Mouse (Mus musculus): ENCODE results near the gene Pigt. TPM values are rescaled to one million over a fixed set of nuclear protein-coding genes. Genes with fewer than 3 reads are reported as not detected.

Pigt gene
- total RNA-seq, 2 experiments from 2014 or later: 88.7 to 98.5 TPM

DNA sequence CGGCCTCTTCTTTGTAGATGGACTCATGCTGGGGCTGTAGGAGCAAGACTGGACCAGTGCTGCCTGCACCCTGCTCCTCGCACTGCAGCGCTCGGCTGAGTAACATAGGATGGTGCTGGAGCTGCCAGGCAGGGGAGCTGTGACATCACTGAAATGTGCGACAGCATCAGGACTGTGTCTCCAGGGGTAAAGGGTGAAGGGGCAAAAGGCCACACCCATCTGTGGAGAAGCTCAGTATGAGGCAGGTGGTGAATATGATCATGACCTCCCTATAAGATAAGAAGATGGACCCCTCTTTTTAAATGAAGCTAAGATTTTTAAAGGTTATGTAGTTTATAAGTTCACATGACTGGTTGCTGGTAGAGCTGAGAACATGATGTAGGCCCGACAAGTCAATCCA lies 23.7 kb upstream of the Pigt start, which contains the start of gene Trp53tg5:
Gene Trp53tg5, minus strand, starts transcription at position 101 of the 400 bp plus-strand sequence.
- intact Hi-C loops (cut with DNase I): no loop called here

DNA sequence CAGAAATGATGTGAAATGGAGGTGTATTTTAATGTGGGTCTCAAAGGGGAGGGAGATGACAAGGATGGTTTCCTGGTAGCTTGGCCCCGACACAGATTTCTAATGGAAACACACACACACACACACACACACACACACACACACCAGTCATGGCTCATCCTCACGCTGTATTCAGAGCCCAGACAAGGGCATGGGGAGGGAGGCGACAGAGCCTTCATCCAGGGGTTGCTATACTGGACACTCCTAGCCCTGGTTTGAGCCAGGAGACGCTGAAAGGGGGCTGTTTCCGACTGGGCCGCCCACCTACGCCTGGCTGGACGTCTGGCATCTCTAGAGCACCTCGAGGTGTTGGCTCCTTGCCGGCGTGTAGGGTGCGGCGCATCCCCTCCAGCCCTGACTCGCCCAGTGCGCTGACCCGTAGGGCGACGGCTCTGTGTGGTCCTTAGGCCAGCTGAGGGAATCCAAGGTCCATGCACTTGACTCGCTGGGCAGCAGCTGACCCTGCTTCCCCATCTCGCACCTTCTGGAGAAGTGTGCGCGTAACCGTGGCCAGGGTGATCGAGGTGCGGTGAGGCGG lies 11.6 kb upstream of the Pigt start, which contains the start of gene Dbndd2:
Gene Dbndd2, plus strand, starts transcription at position 426 of the 577 bp plus-strand sequence.
- intact Hi-C loops (cut with DNase I): loop anchor here (5.0 kb wide), 1 partner anchor 72 kb away; no protein-coding TSS in a partner anchor
- peak in 1 of 2 experiments; percentile 82 for DNase-seq (ENCODE audit: low spot score in 2 of 2)

More for the DNA sequence above, 23.7 kb upstream of the Pigt start, which contains the start of gene Trp53tg5:
- DNase-seq (ENCODE audit: low spot score in 2 of 2): no peak

DNA sequence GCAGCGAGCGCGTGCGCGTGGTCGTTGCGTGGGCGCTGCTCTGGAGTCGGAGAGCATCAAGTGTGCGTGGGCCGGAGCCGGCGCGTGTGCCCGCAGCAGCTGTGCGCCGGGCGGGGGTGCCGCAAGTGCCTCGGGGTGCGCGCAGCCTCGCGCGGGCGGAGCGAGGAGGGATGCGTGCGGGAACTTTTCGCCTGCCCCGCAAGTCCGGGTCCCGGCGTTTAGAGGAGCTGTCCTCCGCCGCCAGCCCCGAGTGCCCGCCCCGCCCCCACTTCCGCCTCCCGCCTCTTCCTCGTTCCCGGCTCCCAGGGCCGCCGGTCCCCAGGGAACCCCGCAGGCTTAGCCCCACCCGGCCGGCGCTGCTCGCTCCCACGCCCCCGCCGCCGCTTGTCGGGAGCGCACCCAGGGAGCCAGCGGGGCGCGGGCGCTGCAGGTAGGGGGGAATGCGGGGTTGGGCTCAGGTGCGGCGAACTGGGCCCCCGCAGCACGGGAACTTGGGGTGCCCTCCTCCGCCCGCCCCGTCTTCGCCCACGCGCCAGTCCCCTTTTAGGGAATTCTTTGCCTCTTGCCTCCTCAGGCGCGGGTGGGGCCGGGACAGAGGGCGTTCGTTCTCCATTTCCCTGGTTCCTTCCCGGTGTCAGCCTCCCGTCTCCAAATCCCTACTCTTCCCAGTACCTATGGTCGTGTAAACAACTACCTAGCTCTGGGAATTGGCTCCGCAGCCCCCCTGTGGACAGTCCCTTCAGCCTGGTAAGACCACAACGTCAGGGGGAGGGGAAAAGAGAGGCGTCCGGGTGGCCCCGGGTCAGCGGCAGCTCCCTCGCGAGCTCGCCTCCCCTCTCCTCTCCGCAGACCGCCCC lies 10.8 kb upstream of the Pigt start:
- intact Hi-C loops (cut with DNase I): loop anchor here (5.0 kb wide), 1 partner anchor 71 kb away; no protein-coding TSS in a partner anchor
- peak; percentile 67 to 91 for DNase-seq (ENCODE audit: low spot score in 2 of 2)

DNA sequence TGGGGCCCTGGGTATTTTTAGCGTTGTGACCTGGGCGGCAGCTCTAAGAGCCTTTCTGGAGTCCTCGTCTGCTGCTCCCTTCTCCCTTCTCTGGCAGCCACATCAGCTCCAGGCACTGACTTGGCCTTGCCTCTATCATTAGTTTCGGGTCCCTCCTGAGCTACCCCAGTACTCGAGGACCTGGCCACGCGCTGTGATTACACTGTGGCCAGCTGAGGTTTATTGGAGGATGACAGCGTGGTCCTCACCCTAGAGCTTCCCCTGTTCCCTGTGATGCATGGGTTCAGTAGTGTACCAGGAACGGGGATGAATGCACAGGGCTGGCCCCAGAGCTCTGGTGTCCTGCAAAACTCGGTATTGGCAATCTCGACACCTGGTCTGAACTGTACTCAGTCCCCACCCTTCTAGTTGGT lies 10.2 kb upstream of the Pigt start:
- DNase-seq (ENCODE audit: low spot score in 2 of 2): no peak
- intact Hi-C loops (cut with DNase I): loop anchor here (5.0 kb wide), 1 partner anchor 70 kb away; no protein-coding TSS in a partner anchor

DNA sequence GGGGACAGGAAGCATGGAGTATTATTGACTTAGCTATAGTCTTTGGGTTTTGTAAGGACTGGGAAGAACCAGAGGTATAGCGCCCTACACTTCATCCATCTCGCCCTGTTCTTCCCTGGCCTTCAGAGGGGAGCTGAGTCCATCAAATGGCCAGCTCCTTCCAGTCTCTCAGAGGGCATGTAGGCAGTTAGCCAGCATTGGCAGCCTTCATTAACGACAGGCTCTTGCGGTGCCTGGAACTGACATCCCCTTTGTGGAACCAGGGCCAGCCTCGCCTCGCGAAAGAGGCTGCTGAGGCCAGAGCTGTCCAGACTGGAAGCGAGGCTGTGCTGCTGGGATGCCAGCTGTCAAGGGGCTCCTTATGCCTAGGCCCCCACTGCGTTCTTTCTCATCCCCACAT lies 9.5 kb upstream of the Pigt start:
- peak; percentile 34 to 39 for DNase-seq (ENCODE audit: low spot score in 2 of 2)
- intact Hi-C loops (cut with DNase I): loop anchor here (5.0 kb wide), 1 partner anchor 69 kb away; no protein-coding TSS in a partner anchor

DNA sequence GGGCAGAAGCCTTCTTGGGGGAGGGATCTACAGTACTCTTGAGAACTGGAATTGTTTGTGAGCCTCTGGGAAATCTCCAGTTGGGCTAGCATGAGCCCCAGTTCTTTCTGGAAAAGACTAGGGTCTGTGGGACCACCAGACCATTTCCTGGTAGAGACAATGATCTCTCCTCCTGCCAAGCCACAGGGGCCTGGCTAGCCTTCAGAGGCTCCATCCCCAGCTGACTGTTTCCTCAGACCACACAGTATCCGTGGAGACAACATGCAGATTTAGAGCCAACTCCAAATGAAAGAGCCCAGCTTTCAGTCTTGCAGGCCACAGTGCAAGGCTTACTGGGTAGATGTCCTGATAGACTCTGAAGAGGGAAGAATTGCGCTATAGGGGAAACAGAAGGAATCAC lies 3.2 kb upstream of the Pigt start:
- DNase-seq (ENCODE audit: low spot score in 2 of 2): no peak
- intact Hi-C loops (cut with DNase I): no loop called here

DNA sequence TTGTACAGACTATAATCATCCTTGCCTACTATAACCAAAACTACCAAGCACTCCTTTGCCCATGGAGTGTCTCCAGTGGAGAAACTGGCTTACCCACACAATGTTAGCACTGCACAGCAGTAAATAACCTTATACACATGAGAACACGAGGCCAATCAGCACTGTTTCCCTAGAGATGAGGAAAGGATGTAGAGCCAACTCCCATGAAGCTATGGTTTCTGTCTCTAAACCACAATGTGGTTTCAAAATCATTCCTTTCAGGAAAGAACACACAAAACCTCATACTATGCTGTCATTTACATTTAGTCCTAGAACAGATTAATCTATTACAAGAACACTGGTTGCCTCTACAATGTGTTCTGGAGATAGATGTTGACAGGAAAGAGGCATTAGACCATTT lies 989 bp upstream of the Pigt start:
- intact Hi-C loops (cut with DNase I): loop anchor here (2.0 kb wide), 1 partner anchor 36 kb away; the partner anchor contains the start of gene Gm20458

DNA sequence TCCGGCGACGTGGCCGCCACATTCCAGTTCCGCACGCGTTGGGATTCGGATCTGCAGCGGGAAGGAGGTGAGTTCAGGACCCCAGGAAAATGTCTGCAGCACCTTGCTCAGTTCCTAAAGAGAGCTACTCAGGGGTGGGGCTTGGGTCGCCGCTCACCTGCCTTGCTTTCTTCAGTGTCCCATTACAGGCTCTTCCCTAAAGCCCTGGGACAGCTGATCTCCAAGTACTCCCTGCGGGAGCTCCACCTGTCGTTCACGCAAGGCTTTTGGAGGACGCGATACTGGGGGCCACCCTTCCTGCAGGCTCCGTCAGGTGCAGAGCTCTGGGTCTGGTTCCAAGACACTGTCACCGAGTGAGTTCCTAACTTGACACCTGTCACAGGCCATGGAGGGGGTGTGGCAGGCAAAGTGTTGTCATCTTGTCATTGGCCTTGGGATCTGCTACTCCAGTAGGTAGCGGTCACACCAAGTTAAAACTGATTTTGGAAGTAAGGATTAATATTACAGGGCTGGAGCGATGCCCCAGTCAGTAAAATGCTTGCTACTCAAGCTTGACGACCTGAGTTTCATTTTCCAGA lies 460 bp downstream of the Pigt start:
- intact Hi-C loops (cut with DNase I): loop anchor here (2.0 kb wide), 1 partner anchor 37 kb away; the partner anchor contains the start of gene Gm20458

More for the DNA sequence above, 989 bp upstream of the Pigt start:
- no peak for DNase-seq (ENCODE audit: low spot score in 2 of 2)

DNA sequence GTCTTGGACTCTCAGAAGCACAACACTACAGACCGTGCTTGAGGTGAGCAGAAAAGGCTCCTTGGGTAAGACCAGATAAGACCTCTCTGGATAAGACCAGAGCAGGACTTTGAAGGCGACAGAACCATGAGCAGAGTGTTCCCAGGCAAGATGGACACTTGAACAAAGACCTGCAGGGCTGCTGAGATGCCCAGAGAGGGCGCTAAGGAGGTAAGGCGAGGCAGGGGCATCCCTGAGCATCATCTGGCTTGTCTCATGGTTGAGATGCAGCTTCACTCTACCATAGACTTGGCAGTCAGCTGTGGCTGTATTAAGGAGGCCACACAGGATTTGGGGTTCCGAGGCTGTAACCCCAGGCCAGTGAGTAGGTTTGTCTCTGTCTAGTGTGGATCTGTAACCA lies 2.0 kb downstream of the Pigt start:
- intact Hi-C loops (cut with DNase I): no loop called here
- no peak for DNase-seq (ENCODE audit: low spot score in 2 of 2)

More for the DNA sequence above, 460 bp downstream of the Pigt start:
- no peak for DNase-seq (ENCODE audit: low spot score in 2 of 2)

DNA sequence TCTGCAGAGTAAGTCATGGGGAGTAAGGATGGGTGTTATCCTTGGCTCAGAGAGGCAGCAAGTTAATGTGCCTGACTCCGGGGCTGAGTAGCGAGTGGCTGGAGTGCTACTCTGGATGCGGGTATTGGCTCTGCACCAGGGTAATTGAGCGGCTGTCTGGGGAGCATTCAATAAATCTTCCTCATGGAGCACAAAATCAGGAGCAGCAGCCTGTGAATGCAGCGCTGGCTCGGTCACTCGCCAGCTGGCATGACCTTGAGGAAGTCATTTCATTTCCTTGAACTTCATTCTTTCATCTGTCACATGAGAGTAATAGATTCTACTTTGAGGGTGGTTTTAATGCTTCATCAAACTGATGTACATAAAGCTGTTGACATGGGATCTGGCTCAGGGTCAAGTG lies 3.2 kb downstream of the Pigt start:
- intact Hi-C loops (cut with DNase I): no loop called here
- no peak for DNase-seq (ENCODE audit: low spot score in 2 of 2)

DNA sequence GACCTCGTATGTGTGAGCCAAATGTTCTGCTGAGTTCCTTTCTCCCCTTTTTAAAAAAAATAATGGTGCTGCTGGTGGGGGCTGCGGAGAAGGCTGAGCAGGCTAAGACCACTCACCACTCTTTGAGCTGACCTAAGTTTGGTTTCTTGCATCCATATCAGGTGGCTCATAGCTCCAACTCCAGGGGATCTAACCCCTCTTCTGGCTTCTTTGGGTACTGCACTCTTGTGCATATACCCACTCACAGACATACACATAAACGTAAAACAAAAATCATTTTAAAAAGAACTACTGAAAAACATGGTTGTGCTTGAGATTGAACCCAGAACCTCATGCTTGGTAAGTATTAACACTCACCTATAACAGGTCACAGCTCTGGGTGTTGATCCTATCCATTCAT lies 7.6 kb downstream of the Pigt start:
- no peak for DNase-seq (ENCODE audit: low spot score in 2 of 2)
- intact Hi-C loops (cut with DNase I): no loop called here

DNA sequence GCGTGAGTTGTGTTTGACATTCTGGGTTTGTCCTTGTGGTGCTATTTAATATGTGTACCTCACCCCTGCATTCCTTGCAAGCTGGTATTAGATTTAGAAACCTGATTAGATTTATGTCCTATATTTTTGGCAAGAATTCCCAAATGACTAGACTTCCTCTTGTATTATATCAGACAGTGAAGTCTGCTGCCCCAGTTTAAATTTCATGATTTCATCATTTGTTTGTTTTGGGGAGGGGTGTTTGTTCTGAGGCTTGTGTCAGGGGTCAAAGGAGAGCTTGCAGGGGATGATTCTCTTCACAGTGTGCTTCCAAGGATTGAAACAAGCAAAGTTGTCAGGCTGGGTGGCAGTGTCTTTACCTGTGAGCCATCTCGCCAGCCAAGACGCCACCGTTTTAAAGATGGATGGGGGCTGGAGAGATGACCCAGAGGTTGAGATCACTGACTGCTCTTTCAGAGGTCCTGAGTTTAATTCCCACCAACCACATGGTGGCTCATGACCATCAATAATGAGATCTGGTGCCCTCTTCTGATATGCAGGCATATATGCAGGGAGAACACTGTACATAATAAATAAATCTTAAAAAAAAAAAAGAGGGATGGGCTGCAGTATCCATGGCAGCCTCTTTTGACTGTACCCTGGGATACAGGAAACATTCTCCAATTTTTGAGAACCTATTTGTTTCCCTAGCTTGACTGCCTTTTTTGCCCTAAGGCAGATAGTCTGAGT lies 8.5 kb downstream of the Pigt start:
- intact Hi-C loops (cut with DNase I): no loop called here
- no peak for DNase-seq (ENCODE audit: low spot score in 2 of 2)

DNA sequence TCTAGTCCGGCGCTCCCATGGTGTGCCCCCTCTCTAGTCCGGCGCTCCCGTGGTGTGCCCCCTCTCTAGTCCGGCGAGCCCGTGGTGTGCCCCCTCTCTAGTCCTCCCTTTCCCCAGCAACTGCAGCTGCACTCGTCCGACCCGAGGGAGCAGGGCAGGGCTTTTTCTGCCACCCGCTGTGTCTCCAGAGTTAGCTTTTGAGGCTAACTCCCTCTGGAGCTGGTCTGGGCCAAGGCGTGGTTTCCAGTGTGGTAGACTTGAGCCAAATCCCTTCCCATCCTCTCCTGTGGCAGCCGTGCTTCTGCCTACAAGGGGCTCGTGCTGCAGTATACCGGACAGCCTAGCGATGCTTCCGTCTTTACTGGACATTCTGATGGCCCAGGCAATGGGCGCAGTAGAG lies 10.5 kb downstream of the Pigt start:
- no peak for DNase-seq (ENCODE audit: low spot score in 2 of 2)

DNA sequence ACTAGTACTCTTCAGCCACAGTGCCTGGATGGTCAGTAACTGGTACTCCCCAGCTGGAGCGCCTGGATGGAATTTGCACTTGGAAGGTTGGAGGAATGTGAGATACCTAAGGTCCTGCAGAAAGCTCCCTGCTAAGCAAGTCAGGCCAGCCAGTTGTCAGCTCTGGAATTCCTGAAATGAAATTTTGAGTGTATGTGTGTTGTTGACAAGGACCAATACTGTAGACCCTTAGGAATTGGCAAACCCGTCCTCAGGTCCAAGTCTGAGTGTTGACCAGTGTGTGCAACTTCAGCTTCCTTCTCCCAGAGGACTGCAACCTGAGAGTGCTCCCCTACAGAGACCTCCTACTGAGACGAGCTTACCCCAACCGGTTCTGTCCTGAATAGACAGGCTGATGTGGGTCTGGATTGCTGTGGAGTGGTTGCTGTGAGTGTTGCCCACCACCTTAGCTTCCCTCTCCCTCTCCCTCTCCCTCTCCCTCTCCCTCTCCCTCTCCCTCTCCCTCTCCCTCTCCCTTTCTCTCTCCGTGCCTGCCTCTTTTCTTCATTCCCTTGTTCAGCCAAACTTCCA lies 13.4 kb downstream of the Pigt start:
- DNase-seq (ENCODE audit: low spot score in 2 of 2): no peak
- intact Hi-C loops (cut with DNase I): loop anchor here (10.0 kb wide), 1 partner anchor 96 kb away; no protein-coding TSS in a partner anchor

More for the DNA sequence above, 10.5 kb downstream of the Pigt start:
- intact Hi-C loops (cut with DNase I): no loop called here

DNA sequence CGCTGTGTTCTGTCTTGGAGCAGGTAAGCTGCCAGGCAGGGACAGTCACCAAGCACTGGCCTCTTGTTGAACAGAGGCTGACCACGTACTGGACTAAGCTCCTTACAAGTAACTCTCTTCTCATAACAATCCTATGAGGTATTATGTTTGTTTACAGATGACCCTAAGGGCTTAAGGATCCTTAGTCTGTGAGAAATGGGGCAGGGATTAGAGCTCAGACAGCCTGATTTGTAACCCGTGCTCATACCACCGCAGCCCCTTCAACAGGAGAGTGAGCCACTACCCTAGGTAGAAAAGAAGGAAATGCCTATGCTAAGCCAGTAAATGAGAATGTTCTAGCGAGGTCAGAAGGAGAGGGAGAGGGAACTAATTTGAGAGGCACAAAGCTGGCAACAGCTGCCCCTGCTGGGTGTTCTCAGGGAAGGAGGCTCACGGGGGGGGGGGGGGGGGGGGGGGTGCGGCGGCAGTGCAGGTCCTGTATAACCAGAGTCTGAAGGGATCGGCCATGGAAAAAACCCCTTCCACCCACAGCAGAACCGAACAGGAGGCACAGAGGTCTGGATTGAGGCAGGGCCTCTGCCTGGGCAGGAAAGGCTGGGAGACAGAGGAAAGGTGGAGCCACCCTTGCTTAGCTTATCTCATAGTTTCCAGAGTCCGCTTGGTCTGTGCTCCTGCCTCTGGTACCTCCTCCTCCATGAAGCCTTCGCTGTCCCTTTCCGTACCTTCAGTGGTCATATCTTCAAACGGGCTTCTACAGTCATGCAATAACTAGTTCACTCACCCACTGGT lies 15.0 kb downstream of the Pigt start:
- intact Hi-C loops (cut with DNase I): loop anchor here (10.0 kb wide), 1 partner anchor 98 kb away; no protein-coding TSS in a partner anchor
- no peak for DNase-seq (ENCODE audit: low spot score in 2 of 2)

DNA sequence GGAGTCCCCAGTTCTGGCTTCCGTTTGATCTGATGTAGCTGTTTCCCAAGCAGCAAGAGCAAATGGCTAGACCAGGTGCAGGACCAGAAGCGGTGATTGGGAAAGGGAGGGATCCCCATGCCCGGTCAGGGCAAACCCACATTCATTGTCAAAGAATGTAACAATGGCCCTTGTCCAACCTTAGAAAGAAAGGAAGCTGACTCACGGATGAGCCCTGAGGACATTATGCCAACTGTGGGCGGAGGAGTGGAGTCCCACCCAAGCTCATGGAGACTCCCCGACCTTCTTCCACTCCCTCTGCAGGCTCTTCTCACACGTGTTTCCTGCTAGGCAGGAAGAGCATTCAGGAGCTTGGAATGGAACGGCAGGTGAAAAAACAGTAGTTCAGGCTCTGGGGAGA lies 16.1 kb downstream of the Pigt start:
- intact Hi-C loops (cut with DNase I): loop anchor here (10.0 kb wide), 1 partner anchor 99 kb away; no protein-coding TSS in a partner anchor
- DNase-seq (ENCODE audit: low spot score in 2 of 2): no peak

DNA sequence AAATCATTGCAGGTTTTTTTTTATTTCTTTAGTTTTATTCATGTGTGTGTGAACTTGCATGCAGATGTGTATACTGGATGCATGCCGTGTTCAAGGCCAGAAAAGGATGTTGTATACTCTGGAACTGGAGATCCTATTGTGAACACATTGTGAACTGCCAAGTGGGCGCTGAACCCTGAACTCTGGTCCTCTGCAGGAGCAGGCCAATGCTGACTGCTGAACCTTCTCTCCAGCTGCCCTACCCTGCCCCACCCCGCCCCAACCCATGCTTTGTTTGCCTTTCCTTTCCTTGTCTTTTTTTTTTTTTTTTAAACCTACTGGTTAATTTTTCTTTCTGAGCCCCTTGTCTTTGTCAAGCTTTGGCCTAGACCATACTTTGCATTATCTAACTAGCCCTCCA lies 17.6 kb downstream of the Pigt start:
- DNase-seq (ENCODE audit: low spot score in 2 of 2): no peak
- intact Hi-C loops (cut with DNase I): loop anchor here (5.0 to 10.0 kb wide), 2 partner anchors 53 to 100 kb away; partner anchors contain the start of gene Gm20458

DNA sequence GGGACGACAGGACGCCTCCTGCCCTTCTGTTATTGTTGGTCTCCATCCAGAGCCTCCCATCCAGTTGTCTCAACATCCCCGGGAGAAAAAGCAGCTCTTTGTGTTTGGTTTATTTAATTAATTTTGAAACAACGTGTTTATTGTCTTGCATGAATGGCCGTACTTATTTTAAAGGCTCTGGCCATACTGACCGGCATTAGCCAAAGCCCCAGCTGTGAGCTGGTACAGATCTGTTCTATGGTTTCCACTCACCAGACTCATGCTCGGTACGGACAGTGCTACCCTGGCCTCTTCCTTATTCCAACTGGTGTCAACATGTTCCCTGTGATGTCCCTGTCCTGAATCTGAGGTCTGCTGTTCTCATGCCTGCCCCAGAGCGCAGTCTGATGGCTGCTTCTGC lies 18.6 kb downstream of the Pigt start:
- intact Hi-C loops (cut with DNase I): loop anchor here (5.0 to 10.0 kb wide), 2 partner anchors 54 to 101 kb away; partner anchors contain the start of gene Gm20458
- no peak for DNase-seq (ENCODE audit: low spot score in 2 of 2)
